Mouse (Mus musculus) CH12.LX (cell line): ENCODE measurements around the gene H2-Eb1. TPM values are rescaled to one million over a fixed set of nuclear protein-coding genes. Genes with fewer than 3 reads are reported as not detected.
A peak's percentile ranks its signal among the peaks of the same experiment; 100 is the strongest.

ENCODE experiments used
- DNase-seq: peaks from one replicate; pipeline ENCODE4 v3.0.0-alpha.2; 2013; ENCODE audit errors: extremely low read depth
- H3K27ac ChIP-seq: 2 replicates; pipeline ENCODE4 v1.5.1; 2012; ENCODE audit warnings: low read depth, mild to moderate bottlenecking, control low read depth, moderate library complexity; ENCODE audit not compliant: insufficient read depth
- H3K27me3 ChIP-seq: replicated peaks from 2 replicates; pipeline ENCODE3; 2012; ENCODE audit warnings: inconsistent platforms
- H3K36me3 ChIP-seq, 2 experiments: replicated peaks in 1 of 2; 2 replicates each; pipeline versions ENCODE3 to v1.6.1; 2012; ENCODE audit warnings: inconsistent platforms in 1 of 2, low read length in 1 of 2, mild to moderate bottlenecking in 1 of 2, mixed read lengths in 1 of 2, moderate library complexity in 1 of 2; ENCODE audit not compliant: control insufficient read depth in 1 of 2, insufficient read depth in 1 of 2
- H3K4me1 ChIP-seq, 2 experiments: 2 replicates each; pipeline ENCODE4 v1.6.1; 2012; ENCODE audit warnings: inconsistent platforms in 1 of 2, moderate library complexity in 1 of 2; ENCODE audit not compliant: insufficient read depth in 2 of 2, control insufficient read depth in 1 of 2
- H3K4me2 ChIP-seq: 2 replicates; pipeline ENCODE4 v1.6.1; 2012; ENCODE audit warnings: low read depth, mild to moderate bottlenecking, control low read depth; ENCODE audit not compliant: poor library complexity, insufficient read depth, severe bottlenecking
- H3K4me3 ChIP-seq, 3 experiments: fragments of 150-350 bp in 1 of 3; sonication (generic) in 1 of 3; replicated peaks in 1 of 3; 2 replicates each; pipeline versions ENCODE3 to v1.5.1; 2011 to 2012; ENCODE audit warnings: low read depth in 2 of 3, low read length in 2 of 3, mild to moderate bottlenecking in 2 of 3, moderate library complexity in 2 of 3, control low read depth in 1 of 3, improper control_type of control experiment in 1 of 3, inconsistent platforms in 1 of 3, mixed read lengths in 1 of 3; ENCODE audit not compliant: poor library complexity in 1 of 3
- H3K79me2 ChIP-seq: replicated peaks from 2 replicates; pipeline ENCODE4 v1.6.1; 2012; ENCODE audit warnings: mild to moderate bottlenecking, moderate library complexity; ENCODE audit not compliant: control insufficient read depth, poor library complexity, insufficient read depth, severe bottlenecking; ENCODE audit errors: extremely low read depth
- H3K9ac ChIP-seq: 2 replicates; pipeline ENCODE4 v1.6.1; 2012; ENCODE audit warnings: low read depth, mild to moderate bottlenecking, control low read depth, moderate library complexity; ENCODE audit not compliant: insufficient read depth
- H3K9me3 ChIP-seq: replicated peaks from 2 replicates; pipeline ENCODE3; 2012; ENCODE audit warnings: low read length, inconsistent platforms, mixed read lengths
- CHD2 ChIP-seq: IDR thresholded peaks from 2 replicates; pipeline ENCODE4 v1.6.1; 2011; ENCODE audit warnings: low read length, improper control_type of control experiment
- CTCF ChIP-seq, 2 experiments: IDR thresholded peaks in 1 of 2; conservative IDR thresholded peaks in 1 of 2; 2 replicates each; pipeline ENCODE4 v1.5.1; 2011 to 2012; ENCODE audit warnings: low read depth in 2 of 2, low read length in 2 of 2, improper control_type of control experiment in 1 of 2, inconsistent platforms in 1 of 2, mild to moderate bottlenecking in 1 of 2, moderate library complexity in 1 of 2
- E2F4 ChIP-seq: IDR thresholded peaks from 2 replicates; pipeline ENCODE4 v1.6.1; 2011; ENCODE audit warnings: low read depth, low read length, improper control_type of control experiment; ENCODE audit not compliant: insufficient replicate concordance
- ELF1 ChIP-seq: IDR thresholded peaks from 2 replicates; pipeline ENCODE4 v1.6.1; 2014; ENCODE audit warnings: low read depth, mild to moderate bottlenecking, inconsistent platforms, low read length, improper control_type of control experiment
- EP300 ChIP-seq: IDR thresholded peaks from 2 replicates; pipeline ENCODE4 v1.6.1; 2011; ENCODE audit warnings: low read length, improper control_type of control experiment
- GABPA ChIP-seq: IDR thresholded peaks from 2 replicates; pipeline ENCODE4 v1.6.1; 2012; ENCODE audit warnings: low read depth, low read length, improper control_type of control experiment, inconsistent platforms; ENCODE audit not compliant: insufficient replicate concordance
- HCFC1 ChIP-seq: IDR thresholded peaks from 2 replicates; pipeline ENCODE4 v1.6.1; 2012; ENCODE audit warnings: low read depth, mild to moderate bottlenecking, inconsistent platforms, low read length, improper control_type of control experiment
- IRF4 ChIP-seq: IDR thresholded peaks from 2 replicates; pipeline ENCODE4 v1.6.1; 2014; ENCODE audit warnings: low read depth, mild to moderate bottlenecking, inconsistent platforms, low read length, improper control_type of control experiment
- JUN ChIP-seq: IDR thresholded peaks from 2 replicates; pipeline ENCODE4 v1.6.1; 2011; ENCODE audit warnings: low read depth, mild to moderate bottlenecking, low read length, improper control_type of control experiment, moderate library complexity; ENCODE audit not compliant: insufficient read depth
- JUND ChIP-seq: conservative IDR thresholded peaks from 2 replicates; pipeline ENCODE4 v1.6.1; 2011; ENCODE audit warnings: low read depth, low read length, improper control_type of control experiment
- MAX ChIP-seq: IDR thresholded peaks from 2 replicates; pipeline ENCODE4 v1.6.1; 2011; ENCODE audit warnings: low read length, improper control_type of control experiment
- MAZ ChIP-seq: IDR thresholded peaks from 2 replicates; pipeline ENCODE4 v1.6.1; 2012; ENCODE audit warnings: low read depth, mild to moderate bottlenecking, inconsistent platforms, low read length, improper control_type of control experiment, moderate library complexity
- MEF2A ChIP-seq: IDR thresholded peaks from 2 replicates; pipeline ENCODE4 v1.6.1; 2014; ENCODE audit warnings: low read depth, mild to moderate bottlenecking, inconsistent platforms, low read length, improper control_type of control experiment, borderline replicate concordance
- MXI1 ChIP-seq: IDR thresholded peaks from 2 replicates; pipeline ENCODE4 v1.6.1; 2011; ENCODE audit warnings: mild to moderate bottlenecking, low read depth, low read length, improper control_type of control experiment
- MYC ChIP-seq: IDR thresholded peaks from 2 replicates; pipeline ENCODE4 v1.6.1; 2011; ENCODE audit warnings: low read depth, mild to moderate bottlenecking, improper control_type of control experiment, low read length
- NELFE ChIP-seq: IDR thresholded peaks from 2 replicates; pipeline ENCODE4 v1.6.1; 2011; ENCODE audit warnings: low read depth, low read length, improper control_type of control experiment
- NRF1 ChIP-seq: IDR thresholded peaks from 2 replicates; pipeline ENCODE4 v1.6.1; 2014; ENCODE audit warnings: low read depth, mild to moderate bottlenecking, inconsistent platforms, low read length, improper control_type of control experiment, moderate library complexity
- PAX5 ChIP-seq: IDR thresholded peaks from 2 replicates; pipeline ENCODE4 v1.6.1; 2012; ENCODE audit warnings: low read length, inconsistent platforms, mixed read lengths
- POLR2A ChIP-seq: IDR thresholded peaks from 2 replicates; pipeline ENCODE4 v1.6.1; 2011; ENCODE audit warnings: low read depth, mild to moderate bottlenecking, improper control_type of control experiment, low read length
- POLR2AphosphoS2 ChIP-seq: IDR thresholded peaks from 2 replicates; pipeline ENCODE4 v1.6.1; 2011; ENCODE audit warnings: low read depth, low read length, improper control_type of control experiment
- RAD21 ChIP-seq: IDR thresholded peaks from 2 replicates; pipeline ENCODE4 v1.6.1; 2011; ENCODE audit warnings: low read depth, mild to moderate bottlenecking, low read length, improper control_type of control experiment, moderate library complexity
- RCOR1 ChIP-seq: conservative IDR thresholded peaks from 2 replicates; pipeline ENCODE4 v1.6.1; 2012; ENCODE audit warnings: low read depth, mild to moderate bottlenecking, inconsistent platforms, low read length, improper control_type of control experiment
- SIN3A ChIP-seq: IDR thresholded peaks from 2 replicates; pipeline ENCODE4 v1.6.1; 2012; ENCODE audit warnings: low read length, improper control_type of control experiment, inconsistent platforms
- SMC3 ChIP-seq: IDR thresholded peaks from 2 replicates; pipeline ENCODE4 v1.6.1; 2011; ENCODE audit warnings: low read depth, low read length, improper control_type of control experiment
- TBP ChIP-seq: conservative IDR thresholded peaks from 2 replicates; pipeline ENCODE4 v1.6.1; 2011; ENCODE audit warnings: low read depth, low read length, improper control_type of control experiment
- TCF12 ChIP-seq: IDR thresholded peaks from 2 replicates; pipeline ENCODE4 v1.6.1; 2014; ENCODE audit warnings: low read depth, mild to moderate bottlenecking, inconsistent platforms, low read length, improper control_type of control experiment
- UBTF ChIP-seq: IDR thresholded peaks from 2 replicates; pipeline ENCODE4 v1.6.1; 2012; ENCODE audit warnings: low read depth, mild to moderate bottlenecking, inconsistent platforms, low read length, improper control_type of control experiment, moderate library complexity
- USF1 ChIP-seq: IDR thresholded peaks from 2 replicates; pipeline ENCODE4 v1.6.1; 2014; ENCODE audit warnings: low read depth, mild to moderate bottlenecking, inconsistent platforms, low read length, improper control_type of control experiment
- ZC3H11A ChIP-seq: IDR thresholded peaks from 2 replicates; pipeline ENCODE4 v1.6.1; 2012; ENCODE audit warnings: low read depth, mild to moderate bottlenecking, inconsistent platforms, low read length, improper control_type of control experiment
- ZMIZ1 ChIP-seq: IDR thresholded peaks from 2 replicates; pipeline ENCODE4 v1.6.1; 2012; ENCODE audit warnings: low read depth, mild to moderate bottlenecking, inconsistent platforms, low read length, improper control_type of control experiment
- ZNF384 ChIP-seq: IDR thresholded peaks from 2 replicates; pipeline ENCODE4 v1.6.1; 2012; ENCODE audit warnings: low read depth, low read length, improper control_type of control experiment, inconsistent platforms
- dilution Hi-C: fragments of 300-500 bp; cut with MboI; formaldehyde crosslinking; loops from 2 replicates; pipeline ENCODE4 v1.14.3; 2020; ENCODE audit warnings: low sequenced_read_pairs; ENCODE audit not compliant: extremely low pct_unique_long_range_greater_than_20kb, extremely low pct_ligation_motif_present
- in situ Hi-C: fragments of 300-500 bp; cut with MboI; formaldehyde crosslinking; loops from 3 replicates; pipeline ENCODE4 v1.14.3; 2019; ENCODE audit warnings: low sequenced_read_pairs, low pct_ligation_motif_present, low pct_unique_long_range_greater_than_20kb, mixed read lengths
- polyA plus RNA-seq: library from polyadenylated mRNA; unstranded; fragments of >175 nt; gene quantifications from 2 replicates; pipeline ENCODE4 v1.2.1, GENCODE M21; 2012; ENCODE audit warnings: low read depth; ENCODE audit not compliant: insufficient read length
- total RNA-seq, 2 experiments: library from RNA; depleted of rRNA; stranded (reverse); fragments of 300-350 nt in 1 of 2; fragments of >200 nt in 1 of 2; gene quantifications; 2 replicates each; pipeline ENCODE4 v1.2.3; 2012 to 2014

The H2-Eb1 gene
- total and polyA plus RNA-seq, 3 experiments, result 511 to 898 (median 629) TPM

GRCm38 (mm10) chr17:34261502-34261901 lies 44.2 kb upstream of the H2-Eb1 start (continued):
- TF ChIP-seq RCOR1 (no peak), ZNF384 (no peak), E2F4 (no peak), ZC3H11A (no peak), TCF12 (peak; percentile 71; the same call in 1 of the 2 replicates), ELF1 (no peak), NRF1 (peak; percentile 56)

- peak; percentile 95 for DNase-seq
- TF ChIP-seq CTCF (conservative IDR thresholded peaks at IDR 0.05 in 1 of 2, IDR thresholded peaks at IDR 0.05 in 1 of 2; ENCODE audit: low read depth in 2 of 2, low read length in 2 of 2), result no peak
- no peak for TF ChIP-seq JUND
- TF ChIP-seq TCF12, result peak; percentile 61; the same call in 1 of the 2 replicates
- TF ChIP-seq ZMIZ1, result peak; percentile 77
- TF ChIP-seq MAX, result no peak
- no peak for TF ChIP-seq NRF1
- peak; percentile 96 for TF ChIP-seq CHD2
- TF ChIP-seq SIN3A, result 0 out of 2 replicates have a peak, but pooled peaks have one; percentile 34
- TF ChIP-seq PAX5, result no peak
- TF ChIP-seq ZC3H11A, result no peak
- peak; percentile 87 for TF ChIP-seq TBP
- TF ChIP-seq JUN, result no peak
- no peak for TF ChIP-seq RAD21
- no peak for TF ChIP-seq MEF2A
- peak; percentile 77 for TF ChIP-seq NELFE
- TF ChIP-seq ELF1, result no peak
- no peak for TF ChIP-seq RCOR1
- TF ChIP-seq POLR2AphosphoS2, result peak; percentile 59; the same call in 1 of the 2 replicates
- TF ChIP-seq MYC, result no peak
- TF ChIP-seq HCFC1, result no peak
- no peak for TF ChIP-seq MXI1
- TF ChIP-seq POLR2A, result peak; percentile 74
- no peak for TF ChIP-seq GABPA
- no peak for TF ChIP-seq ZNF384
- no peak for TF ChIP-seq MAZ
- TF ChIP-seq SMC3, result no peak
- no peak for TF ChIP-seq USF1
- TF ChIP-seq UBTF, result no peak
- no peak for TF ChIP-seq EP300
- no peak for TF ChIP-seq E2F4
- TF ChIP-seq IRF4, result peak; percentile 28; the same call in 1 of the 2 replicates
- Histone ChIP-seq H3K27me3 (no peaks in the 10 kb centered on the region), H3K27ac (no peak overlapping the region), H3K36me3 (peaks cover 11 to 25% of the 10 kb centered on the region in 2 experiments), H3K4me1 (peaks cover 10 to 53% of the 10 kb centered on the region in 2 experiments), H3K9ac (peak overlapping the region; percentile 63; the same call in 1 of the 2 replicates), H3K9me3 (no peaks in the 10 kb centered on the region), H3K79me2 (peaks cover 9% of the 10 kb centered on the region; the same call in 1 of the 2 replicates), H3K4me3 (peak overlapping the region; percentile 70 to 95 (median 78)), H3K4me2 (no peak overlapping the region)
- in situ Hi-C loops (no loop called here), dilution Hi-C loops (no loop called here)
These were observed 42.6 kb upstream of the H2-Eb1 start for GRCm38 (mm10) chr17:34263068-34263467.
